Mouse (Mus musculus): ENCODE data around the gene Cacna1d.

DNA sequence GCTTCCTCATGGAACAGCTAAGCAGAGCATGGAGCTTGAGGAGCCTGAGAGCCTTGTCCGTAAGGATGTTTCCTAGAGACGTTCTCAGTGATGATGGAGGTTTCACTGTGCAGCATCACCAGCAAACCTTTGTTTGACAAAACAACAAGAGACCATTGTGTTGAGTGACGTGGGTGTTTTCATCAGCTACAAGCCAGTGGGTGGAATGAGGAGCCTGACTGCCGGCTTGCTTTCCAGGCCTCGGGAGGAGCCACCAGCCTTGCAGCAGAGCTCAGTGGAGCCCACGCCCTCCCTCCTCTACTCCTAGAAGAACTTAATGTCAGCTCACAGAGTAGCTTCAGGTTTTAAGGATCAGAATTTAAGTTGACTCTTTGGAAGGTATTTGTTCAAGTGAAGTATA, 32.1 kb upstream of the Cacna1d start:
- no peak for TF ChIP-seq CTCF (IDR thresholded peaks at IDR 0.05; ENCODE audit: low read depth, low read length)
- no peak for TF ChIP-seq TAL1 (conservative IDR thresholded peaks at IDR 0.05; ENCODE audit: low read depth, low read length)
- TF ChIP-seq GATA1 (IDR thresholded peaks at IDR 0.05; ENCODE audit: borderline replicate concordance, low read length): no peak
- TF ChIP-seq POLR2AphosphoS5 (IDR thresholded peaks at IDR 0.05; ENCODE audit: insufficient replicate concordance, low read depth, low read length): no peak

Data from G1E (cell line).